16 mouse cellular contexts compared by ENCODE assay signal in genomic region chr6:130102743-130103142, GRCm38 (mm10). TPM values are rescaled to one million over a fixed set of nuclear protein-coding genes. Genes with fewer than 3 reads are reported as not detected.
"Had no signal": no experiment of that assay in that cellular context is flagged by ENCODE, and none has a peak within 500 bp of the region (broad histone marks: within the 10 kb centered on the region; RNA-seq: fewer than 3 reads in every experiment).

No protein-coding gene starts in this region.

RNA-seq across cellular contexts. Expression of gene Klra8, which starts 27.0 kb away (rescaled TPM):
- total RNA-seq: heart, postnatal 36 days; heart, postnatal 4 days; hematopoietic stem cell, adult 5-6 weeks; hindbrain, postnatal 0 days; layer of hippocampus, adult 18-20 months; layer of hippocampus, adult 2 months; layer of hippocampus, postnatal 10 days; layer of hippocampus, postnatal 14 days; layer of hippocampus, postnatal 25 days; layer of hippocampus, postnatal 36 days; left cerebral cortex, adult 18-20 months; left cerebral cortex, adult 2 months had no signal

RNA-seq across cellular contexts. Expression of gene Klra4, which starts 35.7 kb away (rescaled TPM):
- total RNA-seq: heart, postnatal 10 days; heart, postnatal 14 days; heart, postnatal 25 days; heart, postnatal 36 days; heart, postnatal 4 days; hematopoietic stem cell, adult 5-6 weeks; hindbrain, postnatal 0 days; layer of hippocampus, adult 18-20 months; layer of hippocampus, adult 2 months; layer of hippocampus, adult 8-10 months; layer of hippocampus, postnatal 10 days; layer of hippocampus, postnatal 14 days; layer of hippocampus, postnatal 25 days; layer of hippocampus, postnatal 36 days; left cerebral cortex, adult 18-20 months; left cerebral cortex, adult 2 months had no signal
